Mouse (Mus musculus) left cerebral cortex, postnatal 10 days (tissue): ENCODE measurements around the gene Ppp6r3. TPM values are rescaled to one million over a fixed set of nuclear protein-coding genes. Genes with fewer than 3 reads are reported as not detected.
A peak's percentile ranks its signal among the peaks of the same experiment; 100 is the strongest.
"Not testable (repeated sequence)": the region's sequence is repeated elsewhere in the genome, so short reads cannot be mapped to it uniquely, and the experiment has no call there.

Experiments used
- DNase-seq, 2 experiments: peaks; one replicate each; pipeline ENCODE4 v3.0.0; 2021 to 2022; ENCODE audit warnings: low spot score in 2 of 2, mixed read lengths in 1 of 2; ENCODE audit errors: extremely low spot score in 1 of 2
- intact Hi-C: fragments of 180-260 bp; cut with DNase I; formaldehyde crosslinking; loops from one replicate; pipeline ENCODE4 v1.15.1; 2025
- total RNA-seq, 2 experiments: library from RNA; stranded (reverse); gene quantifications; 2 replicates each; pipeline ENCODE4 v1.2.3; 2021

The Ppp6r3 gene
- total RNA-seq, 2 experiments from 2014 or later, result 79.8 to 83.9 TPM

DNA sequence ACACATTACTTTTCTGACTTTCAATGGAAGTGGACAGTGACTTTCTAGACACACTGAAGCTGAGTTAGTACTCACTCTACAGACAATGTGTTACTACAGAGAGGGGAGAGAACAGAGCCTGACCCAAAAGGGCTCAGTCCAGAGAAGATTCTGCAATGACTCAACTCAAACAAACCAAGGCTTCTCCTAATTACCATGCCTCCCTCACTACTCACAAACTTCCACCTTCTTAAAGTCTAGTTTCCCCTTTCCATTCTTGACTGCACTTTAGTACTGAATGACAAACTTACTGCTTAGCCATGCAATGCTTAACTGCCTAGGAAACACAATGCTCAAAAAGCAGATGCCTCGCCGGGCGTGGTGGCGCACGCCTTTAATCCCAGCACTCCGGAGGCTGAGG is 37.9 kb downstream of the Ppp6r3 start:
- intact Hi-C loops, result no loop called here
- DNase-seq, result no peak

DNA sequence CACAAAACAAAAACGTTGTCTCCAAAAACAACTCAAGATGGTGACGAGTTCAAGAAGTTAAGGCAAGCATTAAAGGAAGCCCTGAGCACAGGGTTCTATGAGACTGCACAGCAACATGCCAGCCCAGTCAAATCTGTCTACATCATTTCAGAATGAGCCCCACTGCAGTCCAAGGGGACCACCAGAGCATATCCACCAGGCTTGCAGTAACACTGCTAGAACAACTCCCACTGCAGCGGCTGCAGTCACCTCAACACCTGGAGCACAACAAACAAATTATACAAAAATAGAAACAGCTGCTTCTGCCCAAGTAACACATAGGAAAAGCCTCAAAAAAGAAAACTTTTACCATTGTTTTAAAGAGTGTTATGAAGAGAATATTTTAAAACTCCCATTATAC is 40.6 kb downstream of the Ppp6r3 start:
- intact Hi-C loops, result no loop called here
- no peak for DNase-seq

DNA sequence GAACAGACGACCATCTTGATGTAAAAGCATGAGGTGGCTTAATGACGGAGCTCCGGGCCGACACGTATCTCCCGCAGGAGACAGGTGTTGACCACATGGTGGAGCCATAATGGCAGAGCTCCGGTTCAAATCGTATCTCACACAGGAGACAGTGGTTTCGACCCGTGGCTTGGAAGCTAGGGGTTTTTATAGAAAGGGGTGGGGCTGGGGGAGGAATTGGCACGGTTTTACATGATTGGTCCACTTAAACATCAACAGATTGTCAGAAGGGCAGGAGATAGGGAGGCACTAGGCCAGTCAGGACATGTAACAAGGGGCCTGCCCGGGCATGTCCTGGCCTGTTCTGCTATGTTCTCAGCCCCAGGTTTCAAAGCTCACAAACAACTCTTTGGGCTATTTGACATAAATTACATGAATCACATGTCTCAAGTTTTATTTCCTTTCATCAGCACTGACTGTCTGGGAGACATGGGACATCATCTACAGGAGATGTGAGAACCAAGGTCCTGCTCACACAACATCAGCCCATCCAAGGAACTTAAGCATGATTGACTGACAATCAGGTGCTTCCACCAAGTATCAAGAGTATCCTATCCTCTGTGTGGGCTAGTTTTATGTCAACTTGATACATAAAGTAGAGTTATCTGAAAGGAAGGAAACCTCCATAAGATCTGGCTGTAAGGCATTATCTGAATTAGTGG is 42.1 kb downstream of the Ppp6r3 start:
- DNase-seq, intact Hi-C loops: not testable (repeated sequence)

DNA sequence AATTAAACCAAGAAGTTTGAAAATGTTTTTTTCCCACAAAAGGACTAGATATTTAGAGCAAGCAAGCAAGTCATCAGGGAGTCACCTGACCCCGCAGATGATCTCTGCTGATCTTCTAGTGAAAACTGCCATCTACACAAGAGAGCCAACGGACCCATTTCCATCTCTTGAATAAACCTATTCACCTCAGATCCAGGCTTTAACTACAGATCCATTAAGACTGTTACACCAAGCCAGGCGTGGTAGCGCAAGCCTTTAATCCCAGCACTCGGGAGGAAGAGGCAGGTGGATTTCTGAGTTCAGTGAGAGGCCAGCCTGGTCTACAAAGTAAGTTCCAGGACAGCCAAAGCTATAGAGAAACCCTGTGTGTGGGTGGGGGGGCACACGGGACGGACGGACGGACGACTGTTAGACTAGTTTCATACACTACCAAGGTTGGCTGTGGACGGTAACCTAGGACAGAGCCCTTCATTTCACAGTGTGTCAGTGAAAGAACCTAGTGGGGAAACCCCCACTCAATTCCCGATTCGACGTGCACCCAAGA is 42.8 kb downstream of the Ppp6r3 start:
- intact Hi-C loops, result no loop called here

DNA sequence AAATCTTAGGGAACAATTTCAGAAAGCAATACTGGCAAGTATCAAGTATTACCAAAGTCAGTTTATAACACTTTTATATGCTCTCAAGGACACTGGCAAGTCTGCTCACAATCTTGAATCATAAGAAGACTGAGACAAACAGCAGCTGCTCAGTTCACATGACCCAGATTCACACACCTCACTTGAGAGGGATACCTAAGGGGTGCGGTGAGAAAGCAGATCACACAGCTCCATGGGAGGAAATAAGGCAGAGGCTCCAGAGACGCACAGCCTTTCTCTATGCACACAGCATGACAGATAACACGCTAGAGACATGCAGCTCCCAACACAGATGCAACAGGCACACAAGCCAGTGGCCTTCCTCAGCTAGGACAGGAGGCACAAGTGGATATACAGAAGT is 45.8 kb downstream of the Ppp6r3 start:
- intact Hi-C loops, result no loop called here
- no peak for DNase-seq

More for the DNA sequence above, 42.8 kb downstream of the Ppp6r3 start:
- no peak for DNase-seq

DNA sequence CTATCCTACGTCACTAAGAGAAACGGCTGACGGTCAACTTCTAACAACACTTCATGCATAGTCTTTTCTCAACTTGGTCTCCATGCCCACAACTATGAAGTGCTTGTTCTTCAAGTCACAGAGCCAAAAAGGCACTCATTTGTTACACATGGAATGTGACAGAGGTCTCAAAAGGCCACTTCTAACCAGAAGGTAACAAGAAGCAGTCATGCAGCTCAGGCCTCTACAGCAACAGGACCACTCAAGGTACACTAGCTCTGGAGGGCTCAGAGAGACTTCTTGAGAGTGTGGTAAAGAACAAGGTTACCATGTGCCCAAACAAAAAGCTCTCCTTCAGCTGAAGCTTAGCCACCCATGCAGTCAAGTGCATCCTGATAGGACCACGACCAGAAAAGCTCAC is 46.9 kb downstream of the Ppp6r3 start:
- intact Hi-C loops, result no loop called here
- no peak for DNase-seq

DNA sequence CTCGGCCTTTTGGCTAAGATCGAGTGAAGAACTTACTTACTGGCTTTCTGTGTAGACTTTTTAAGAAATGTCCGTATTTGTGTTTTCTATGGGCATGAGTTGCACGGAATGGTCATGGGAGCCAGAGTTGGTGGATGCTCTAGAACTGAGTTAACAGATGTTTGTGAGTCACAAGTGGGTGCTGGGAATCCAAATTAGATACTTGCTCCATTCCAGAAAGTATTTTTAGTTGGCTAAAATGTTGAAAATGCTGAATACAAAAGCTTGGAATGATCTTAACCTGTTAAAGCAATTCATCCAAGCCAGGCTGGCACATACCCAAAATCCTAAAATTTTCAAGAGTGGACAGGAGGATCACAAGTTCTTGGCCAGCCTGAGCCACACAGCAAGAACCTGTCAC is 48.0 kb downstream of the Ppp6r3 start:
- no peak for DNase-seq
- intact Hi-C loops, result no loop called here

DNA sequence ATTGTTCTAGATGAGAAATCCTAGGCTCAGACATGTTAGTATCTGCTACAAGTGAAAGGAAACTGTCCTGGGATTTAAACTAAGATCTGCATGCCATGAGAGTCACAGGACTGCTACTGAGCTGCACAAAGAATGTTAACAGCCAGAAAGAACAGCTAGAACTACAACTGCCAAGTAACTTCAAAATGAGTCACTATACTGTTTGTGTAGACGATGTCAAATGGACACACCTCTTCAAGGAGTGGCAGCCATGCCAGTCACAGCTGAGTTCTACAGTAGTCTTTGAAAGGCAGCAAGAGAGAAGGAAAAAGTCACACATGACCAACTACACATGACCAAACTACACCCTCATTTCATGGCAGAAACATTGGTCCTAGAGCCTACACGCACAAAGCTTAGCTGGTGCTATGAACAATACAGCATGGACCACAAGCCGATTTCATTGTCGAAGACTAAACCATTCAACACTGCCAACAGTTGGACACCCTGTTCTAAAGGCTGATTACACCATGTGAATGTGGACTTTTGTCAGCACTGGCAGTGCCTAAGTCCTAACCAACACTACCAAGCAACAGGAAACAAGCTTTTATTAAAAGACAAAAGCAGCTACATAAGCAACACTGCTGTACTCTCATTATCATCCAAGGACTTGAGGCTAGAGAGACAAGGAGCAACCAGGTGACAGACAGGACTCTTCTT is 55.9 kb downstream of the Ppp6r3 start:
- no peak for DNase-seq
- intact Hi-C loops, result no loop called here

DNA sequence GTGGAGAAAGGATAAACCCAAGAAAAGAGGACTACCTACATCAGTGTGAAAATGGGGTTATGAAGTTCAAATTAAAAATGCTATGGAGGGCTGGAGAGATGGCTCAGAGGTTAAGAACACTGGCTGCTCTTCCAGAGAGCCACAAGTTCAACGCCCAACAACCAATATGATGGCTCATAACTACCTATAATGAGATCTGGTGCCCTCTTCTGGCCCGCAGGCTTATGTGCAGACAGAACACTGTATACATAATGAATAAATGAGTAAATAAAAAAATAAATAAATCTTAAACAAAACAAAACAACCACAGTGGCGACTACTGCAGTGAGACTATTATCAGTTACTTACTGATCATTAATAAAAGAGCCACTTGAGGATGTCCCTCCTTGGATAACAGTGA is 78.3 kb downstream of the Ppp6r3 start:
- intact Hi-C loops, result no loop called here
- no peak for DNase-seq

DNA sequence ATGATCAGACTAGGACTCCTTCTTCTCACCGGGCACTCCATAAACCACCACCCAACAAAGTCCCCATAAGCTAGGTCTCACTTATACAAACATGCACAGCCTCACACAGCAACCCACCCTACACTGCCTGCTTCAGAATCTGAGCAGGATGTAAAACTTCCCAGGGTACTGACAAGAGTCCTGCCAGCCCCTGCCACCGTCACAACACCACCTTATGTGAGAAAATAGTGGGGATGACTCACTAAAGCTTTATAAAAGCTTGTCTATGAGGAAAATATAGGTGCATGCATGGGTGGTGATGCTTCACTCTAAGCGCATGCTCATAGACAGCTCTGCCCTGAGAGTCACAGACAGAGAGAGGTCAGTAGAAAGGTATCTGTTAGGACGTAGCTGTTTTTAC is 85.7 kb downstream of the Ppp6r3 start:
- intact Hi-C loops, result no loop called here

DNA sequence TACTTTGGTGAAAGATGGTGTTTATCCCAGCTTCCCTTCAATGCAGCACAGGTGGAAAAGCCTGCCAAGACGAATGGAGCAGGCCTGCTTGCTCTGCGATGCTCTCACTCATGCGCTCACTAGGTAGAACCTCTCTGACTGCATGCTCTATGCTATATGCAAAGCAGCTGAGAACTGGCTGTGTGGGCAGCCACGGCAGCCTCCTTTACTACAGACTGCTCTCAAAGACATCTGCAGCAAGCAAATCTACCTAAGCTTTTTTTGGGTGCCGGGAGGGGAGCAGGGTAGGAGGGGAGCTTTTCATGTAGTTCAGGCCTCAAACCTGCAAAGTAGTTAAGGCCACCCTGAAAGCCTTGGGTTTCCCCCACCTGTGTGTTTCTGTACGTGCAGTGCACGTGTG is 92.7 kb downstream of the Ppp6r3 start:
- intact Hi-C loops, result no loop called here
- DNase-seq, result no peak

More for the DNA sequence above, 85.7 kb downstream of the Ppp6r3 start:
- DNase-seq, result no peak

DNA sequence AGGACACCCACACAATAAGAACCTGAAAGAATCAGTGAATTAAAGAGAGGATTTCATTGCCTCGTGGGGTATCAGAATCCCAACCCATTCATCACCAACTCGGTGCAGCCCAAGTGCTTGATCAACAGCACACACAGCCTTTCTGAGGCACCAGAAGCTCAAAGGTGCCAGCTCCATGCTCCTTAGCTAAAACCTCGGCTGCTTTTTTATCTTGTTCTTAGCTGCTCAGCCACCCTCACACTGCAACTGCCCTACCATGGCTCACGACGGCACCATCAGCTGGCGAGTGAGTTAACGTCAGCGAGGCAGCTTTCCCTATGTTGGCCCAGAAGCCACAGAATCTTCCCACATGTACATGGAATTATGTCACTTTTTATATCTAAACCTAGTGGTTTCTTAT is 95.4 kb downstream of the Ppp6r3 start:
- intact Hi-C loops, result no loop called here
- no peak for DNase-seq

DNA sequence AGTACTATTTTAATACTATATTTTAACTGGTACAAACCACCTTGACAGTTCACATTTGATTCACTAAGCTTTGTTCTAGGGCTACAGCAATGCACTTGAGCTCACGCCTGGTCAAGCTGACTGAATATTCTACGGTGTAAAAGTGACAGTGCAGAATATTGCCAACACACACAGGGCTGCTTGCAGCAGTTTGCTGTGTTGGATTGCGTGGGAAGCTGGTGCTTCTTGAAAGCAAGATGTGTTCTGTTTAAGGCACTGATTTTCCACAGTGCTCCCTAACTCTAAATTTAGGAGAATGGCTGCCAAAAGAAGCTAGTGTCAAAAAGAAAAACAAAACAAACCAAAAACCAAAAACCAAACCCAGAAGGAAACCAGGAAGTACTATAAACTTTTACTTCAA is 98.6 kb downstream of the Ppp6r3 start:
- peak in 1 of 2 experiments; percentile 40 for DNase-seq
- intact Hi-C loops, result no loop called here

DNA sequence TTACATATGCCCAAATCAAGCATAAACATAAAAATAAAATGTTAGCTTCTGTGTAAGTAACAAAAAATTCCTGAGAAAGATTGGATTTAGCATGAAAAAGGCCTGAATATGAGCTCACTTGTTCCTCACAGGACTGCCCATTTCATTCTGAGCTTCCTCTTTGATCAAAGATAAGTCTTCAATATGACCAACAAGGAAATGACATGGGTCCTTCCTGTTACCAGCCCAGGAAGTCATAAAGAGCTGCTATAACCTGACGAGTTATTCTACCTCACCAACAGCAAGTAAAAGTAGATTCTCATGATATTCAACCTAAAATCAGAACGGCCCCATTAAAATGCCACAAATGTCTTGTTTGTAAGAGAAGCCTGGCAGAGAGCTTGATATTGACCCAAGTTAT is 104.3 kb downstream of the Ppp6r3 start:
- no peak for DNase-seq
- intact Hi-C loops, result no loop called here

DNA sequence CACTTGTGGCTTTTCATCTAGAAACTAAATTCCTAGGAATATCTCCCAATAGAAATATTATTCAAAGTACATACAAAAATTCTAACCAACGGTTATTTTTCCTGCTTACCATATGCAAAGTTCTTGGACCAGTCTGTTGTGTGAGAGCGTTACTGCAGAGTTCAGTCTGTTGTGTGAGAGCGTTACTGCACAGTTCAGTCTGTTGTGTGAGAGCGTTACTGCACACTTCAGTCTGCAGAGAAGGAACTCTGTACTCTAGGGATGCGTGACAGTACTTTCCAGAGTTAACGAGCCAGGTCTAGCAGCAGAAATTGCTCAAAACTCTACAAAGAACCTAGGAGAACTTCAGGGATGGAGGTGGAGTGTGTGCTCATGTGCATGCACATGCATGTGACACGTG is 108.0 kb downstream of the Ppp6r3 start:
- no peak for DNase-seq

DNA sequence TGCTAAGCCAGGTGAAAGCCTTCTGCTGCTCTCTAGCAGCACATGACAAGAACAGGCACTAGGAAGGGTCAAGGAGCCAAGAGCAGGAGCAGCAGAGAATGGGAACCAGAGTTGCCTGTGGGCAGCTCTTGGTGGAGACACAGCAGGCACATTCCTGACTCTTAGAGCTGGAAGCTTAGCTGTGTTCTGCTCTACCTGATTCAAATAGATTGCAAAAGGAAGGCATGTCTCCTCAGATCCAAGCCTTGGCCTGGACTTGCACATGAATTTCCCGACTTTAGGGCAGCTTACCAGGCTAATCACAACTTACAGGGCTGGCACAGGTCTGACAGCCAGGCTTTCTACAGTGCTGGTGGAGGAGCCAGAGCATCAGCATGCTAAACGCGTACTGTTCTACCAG is 115.6 kb downstream of the Ppp6r3 start:
- DNase-seq, result no peak

More for the DNA sequence above, 108.0 kb downstream of the Ppp6r3 start:
- intact Hi-C loops, result no loop called here

DNA sequence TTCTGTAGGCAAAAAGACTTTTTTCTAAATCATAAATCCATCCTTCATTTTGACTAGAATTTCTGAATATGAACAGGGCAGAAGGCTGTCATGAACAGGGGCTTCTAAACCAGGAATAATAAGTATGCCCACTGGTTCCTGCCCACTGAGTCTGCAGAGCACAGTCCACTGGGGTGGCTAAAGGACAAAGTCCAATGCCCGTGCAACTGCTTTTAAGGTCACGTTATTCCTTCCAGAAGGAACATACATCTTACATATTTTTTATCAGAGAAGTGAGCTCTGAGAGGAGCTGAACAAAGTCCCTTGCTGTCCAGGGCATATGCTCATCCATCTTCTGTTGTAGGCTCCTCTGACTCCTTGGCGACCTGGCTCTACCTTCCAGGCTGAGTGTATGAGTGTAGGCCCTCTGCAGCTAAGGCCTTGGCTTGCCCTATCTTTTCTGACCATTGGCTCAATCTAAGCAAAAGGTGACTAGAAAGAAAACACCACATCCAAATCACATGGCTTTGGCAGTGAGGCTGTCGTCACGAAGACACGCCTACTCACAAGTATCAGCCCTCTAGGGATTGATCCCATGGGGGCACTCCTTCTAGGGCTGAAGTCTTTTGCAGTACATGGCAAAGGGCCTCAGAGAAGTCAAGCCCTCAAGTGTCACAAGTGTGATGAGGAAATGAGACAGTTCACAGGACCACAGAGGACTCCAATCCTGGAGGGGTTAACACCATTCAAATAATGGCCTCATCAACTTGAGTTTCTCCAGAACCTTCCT is 117.0 kb downstream of the Ppp6r3 start:
- no peak for DNase-seq
- intact Hi-C loops, result no loop called here

More for the DNA sequence above, 115.6 kb downstream of the Ppp6r3 start:
- intact Hi-C loops, result no loop called here

DNA sequence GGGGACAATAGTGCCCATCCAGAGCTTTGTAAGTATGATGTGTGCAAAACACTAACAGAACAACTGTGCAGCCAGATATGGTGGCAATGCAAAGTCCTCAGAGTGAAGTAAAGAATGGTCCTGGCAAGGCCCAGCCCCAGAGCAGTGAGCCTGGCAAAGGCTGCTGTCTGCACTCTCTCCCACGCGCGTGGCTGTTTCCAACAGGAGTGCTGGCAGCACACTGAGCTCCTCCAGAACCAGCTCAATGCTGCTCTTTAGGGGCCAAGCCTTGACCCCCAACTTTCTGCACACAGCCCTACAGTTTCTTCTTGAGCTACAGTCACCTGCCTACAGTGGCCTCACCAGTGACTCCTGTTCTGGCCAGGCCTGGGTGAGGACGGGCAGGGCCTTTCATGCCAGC is 117.8 kb downstream of the Ppp6r3 start:
- intact Hi-C loops, result no loop called here
- DNase-seq, result no peak

DNA sequence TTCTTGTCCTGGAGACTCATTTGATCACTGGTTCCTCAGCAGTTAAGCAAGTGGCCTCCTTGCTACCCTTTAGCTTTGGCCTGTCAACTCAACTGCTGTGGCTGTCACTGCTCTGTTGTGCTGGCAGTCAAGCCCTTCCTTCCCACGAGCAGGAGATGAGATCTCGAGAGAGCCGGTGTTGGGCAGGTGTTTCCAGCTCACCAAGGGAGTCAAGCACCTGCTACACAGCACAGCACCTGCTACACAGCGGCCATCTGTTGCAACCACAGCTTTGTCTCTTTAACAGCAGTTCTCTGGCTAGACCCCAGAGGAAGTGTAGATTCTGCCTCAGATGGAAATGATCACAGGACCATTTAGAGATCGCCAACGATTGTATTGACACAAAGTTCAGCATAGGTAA is 123.9 kb downstream of the Ppp6r3 start:
- no peak for DNase-seq
- intact Hi-C loops, result loop anchor here (2.0 to 5.0 kb wide), 2 partner anchors 64 to 159 kb away; partner anchors contain the start of gene Tesmin
